Mouse (Mus musculus) retina, embryonic 14.5 days (tissue): ENCODE measurements around the gene Zhx3.

Experiments
- DNase-seq: peaks from one replicate; pipeline ENCODE4 v3.0.0-alpha.2; 2015; ENCODE audit warnings: low spot score

Zhx3 gene

GRCm38 (mm10) chr2:160882436-160882835 lies 9.6 kb upstream of the Zhx3 start:
- no peak for DNase-seq

- no peak for DNase-seq
Observed at GRCm38 (mm10) chr2:160881462-160882101, 8.8 kb upstream of the Zhx3 start.

DNA sequence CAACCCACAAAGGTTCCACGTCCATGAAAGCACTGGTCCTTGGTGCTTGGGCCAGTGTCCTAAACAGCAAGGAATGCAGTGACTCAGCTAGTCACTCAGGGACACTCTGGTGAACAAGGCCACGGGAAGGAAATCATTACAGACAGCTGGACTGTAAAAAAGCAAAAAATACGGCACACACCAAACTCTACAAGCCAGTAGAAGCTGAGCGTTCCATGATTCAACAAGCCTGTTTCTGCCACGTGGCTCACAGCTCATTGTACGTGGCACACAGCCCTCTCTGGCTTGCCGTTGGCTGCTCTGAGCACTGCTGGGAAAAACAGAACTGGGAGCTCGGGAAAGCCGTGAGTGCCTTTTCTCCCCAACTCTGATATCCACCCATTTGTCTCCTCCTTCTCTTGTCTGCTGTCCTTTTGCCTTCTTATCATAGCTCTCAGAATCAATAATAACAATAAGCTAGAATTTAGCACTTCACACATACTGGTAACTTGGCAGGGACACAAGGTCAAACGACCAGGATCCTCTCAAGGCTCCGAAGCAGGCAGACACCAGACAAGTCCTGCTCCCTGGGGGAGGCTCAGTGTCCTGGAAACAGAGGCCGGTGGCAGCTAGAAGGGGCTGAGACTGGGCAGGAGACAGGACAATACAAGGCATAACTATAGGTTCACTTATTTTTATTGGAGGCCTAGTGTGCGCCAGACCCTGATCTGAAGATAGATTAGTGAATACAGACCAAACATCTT lies 7.8 kb upstream of the Zhx3 start, which contains the start of gene Lpin3:
Gene Lpin3, plus strand, starts transcription at position 218 of the 743 bp plus-strand sequence.
- no peak for DNase-seq

DNA sequence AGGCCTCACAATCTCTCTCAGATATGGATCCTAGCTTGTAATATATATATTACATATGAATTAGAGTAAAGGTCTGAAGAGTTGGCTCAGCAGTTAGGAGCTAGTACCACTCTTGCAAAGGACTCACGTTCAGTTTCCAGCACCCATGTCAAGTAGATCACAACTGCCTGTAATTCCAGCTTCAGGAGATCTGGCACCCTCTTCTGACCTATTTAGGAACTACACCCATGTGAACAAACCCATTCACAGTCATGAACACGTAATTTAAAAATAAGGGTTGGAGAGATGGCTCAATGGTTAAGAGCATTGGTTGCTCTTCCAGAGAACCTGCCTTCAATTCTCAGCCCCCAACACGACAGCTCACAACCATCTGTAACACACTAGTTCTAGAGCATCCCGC lies 3.3 kb upstream of the Zhx3 start:
- peak; percentile 14 for DNase-seq

GRCm38 (mm10) chr2:160874231-160874877 lies 1.6 kb upstream of the Zhx3 start:
- no peak for DNase-seq

- peak; percentile 72 for DNase-seq
Observed at GRCm38 (mm10) chr2:160872395-160872794, 403 bp downstream of the Zhx3 start.

GRCm38 (mm10) chr2:160871310-160871709 lies 1.5 kb downstream of the Zhx3 start:
- no peak for DNase-seq

DNA sequence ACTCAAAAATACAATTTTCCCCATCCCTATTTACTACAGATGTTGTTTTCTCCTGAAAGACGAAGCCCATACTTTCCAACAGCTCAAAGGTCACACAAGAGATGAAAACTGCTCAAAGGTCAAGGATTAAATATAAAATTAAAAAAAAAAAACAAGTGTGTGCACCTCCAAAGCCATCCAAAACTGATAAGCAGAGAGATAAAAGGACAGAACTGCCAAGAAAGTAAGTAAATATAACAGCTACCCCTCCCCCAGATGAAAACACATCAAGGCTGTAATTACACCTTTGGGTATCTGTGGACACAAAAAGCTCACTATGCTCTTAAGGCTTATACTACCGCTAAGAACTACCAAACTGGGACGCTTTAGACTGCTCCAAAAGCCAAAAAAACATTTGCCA lies 3.4 kb downstream of the Zhx3 start:
- DNase-seq: no peak

DNA sequence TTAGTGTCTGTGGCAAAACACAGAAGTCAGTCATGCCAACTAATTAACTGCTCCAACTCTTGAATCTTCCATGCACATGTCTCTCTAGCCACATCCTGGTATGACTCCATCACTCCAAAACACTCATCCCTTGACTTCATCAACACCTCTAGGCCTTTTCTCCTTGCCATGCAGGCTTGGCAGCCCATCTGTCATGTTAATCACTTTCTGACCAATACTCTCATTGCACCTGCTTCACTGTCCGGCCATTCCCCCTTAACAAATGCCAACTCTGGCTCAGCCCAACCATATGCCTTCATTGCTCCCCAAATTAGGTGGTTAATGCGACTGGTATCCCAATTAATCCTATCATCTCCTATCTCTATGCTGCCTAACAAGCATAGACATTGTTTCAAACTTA lies 7.5 kb downstream of the Zhx3 start:
- DNase-seq: no peak

DNA sequence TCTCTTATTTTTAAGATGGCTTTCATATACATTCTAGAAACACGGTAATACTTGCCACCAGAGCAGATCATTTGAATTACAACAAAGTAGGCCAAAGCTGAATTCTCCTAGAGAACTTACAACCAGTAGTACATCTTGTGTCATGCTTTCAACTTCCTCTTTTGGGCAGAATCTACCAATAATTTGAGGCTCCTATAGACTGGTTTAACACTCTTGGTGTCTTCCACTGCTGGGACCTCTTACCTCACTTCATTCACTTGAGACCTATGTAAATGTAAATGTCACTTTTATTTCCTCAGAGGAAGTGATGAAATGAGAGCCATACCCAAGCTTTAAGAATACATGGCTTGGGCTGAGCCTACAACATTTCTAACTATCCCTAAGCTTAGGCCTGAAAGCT lies 8.7 kb downstream of the Zhx3 start:
- DNase-seq: no peak

DNA sequence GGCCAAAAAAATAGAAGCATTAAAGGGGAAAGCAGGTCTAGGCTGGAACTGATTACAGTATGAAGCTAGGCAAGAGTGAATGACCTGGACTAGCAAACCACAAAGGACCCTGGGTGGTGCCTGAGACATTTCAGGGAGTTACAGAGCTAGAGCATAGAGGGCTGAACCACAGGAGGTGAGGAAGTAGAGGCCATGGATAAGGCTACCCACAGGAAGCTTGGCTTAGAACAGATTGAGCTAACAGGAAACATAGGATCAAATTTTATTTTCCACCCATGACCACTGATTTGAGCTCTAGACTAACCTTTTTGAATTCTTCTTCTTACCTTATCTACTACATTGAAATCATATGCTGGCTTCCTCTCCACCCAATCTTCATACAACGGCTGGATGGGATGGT lies 12.4 kb downstream of the Zhx3 start:
- no peak for DNase-seq

- no peak for DNase-seq
Observed at GRCm38 (mm10) chr2:160856359-160857102, 16.3 kb downstream of the Zhx3 start.

DNA sequence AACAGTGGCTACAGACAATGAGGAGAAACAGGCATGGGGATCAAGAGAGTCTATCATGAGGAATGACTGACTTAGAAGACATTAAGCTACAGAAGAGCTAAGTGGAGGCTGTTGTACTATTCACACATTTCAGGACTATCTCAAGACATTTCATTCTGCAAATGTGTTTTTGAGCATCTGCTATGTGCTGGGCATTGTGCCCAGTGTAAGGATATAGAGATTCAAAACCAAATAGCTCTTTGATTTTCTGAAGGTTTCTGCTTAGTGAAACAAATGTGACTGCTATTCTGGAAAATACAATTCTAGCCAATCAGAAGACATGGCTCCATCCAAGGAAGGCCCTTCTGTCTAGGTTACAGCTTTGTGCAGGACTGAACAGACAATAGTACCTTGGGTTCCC lies 18.1 kb downstream of the Zhx3 start:
- DNase-seq: no peak

DNA sequence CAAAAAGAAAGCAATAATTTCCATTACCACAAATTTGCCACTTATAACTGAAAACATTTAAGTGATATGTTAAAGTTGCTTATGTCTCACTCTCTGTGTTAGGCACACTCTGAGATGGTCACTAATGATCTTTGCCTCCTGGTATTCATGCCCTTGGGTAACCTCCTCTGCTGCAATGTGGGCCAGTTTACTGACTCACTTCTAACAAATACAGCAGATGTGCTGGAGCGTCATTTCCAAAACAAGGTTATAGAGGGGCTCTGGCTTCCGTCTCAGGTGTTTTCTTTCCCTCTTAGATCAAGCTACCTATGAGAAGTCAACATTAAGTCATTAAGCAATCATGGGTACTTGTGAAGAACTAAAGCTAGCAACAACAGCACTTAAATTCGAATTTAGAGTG lies 22.4 kb downstream of the Zhx3 start:
- no peak for DNase-seq

GRCm38 (mm10) chr2:160849617-160850240 lies 23.1 kb downstream of the Zhx3 start:
- DNase-seq: no peak

GRCm38 (mm10) chr2:160848186-160848585 lies 24.6 kb downstream of the Zhx3 start:
- DNase-seq: no peak

DNA sequence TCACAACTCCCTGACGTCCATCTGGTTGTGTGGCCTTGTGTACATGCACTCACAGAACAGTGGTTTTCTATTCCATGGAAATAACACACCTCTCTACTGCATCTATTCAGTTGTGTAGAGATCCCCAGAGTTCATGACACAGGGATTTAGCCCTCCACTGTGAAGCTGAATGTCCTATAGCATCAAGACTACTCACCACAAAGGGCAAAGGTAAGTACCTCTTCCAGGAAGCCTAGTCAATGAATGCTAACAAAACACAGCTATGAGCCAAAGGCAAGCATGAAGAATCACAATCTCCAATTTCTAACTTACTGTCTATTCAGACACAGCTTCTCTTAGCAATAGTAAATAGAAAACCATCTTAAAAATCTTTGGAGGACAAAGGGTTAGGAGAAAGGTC lies 25.1 kb downstream of the Zhx3 start:
- no peak for DNase-seq

DNA sequence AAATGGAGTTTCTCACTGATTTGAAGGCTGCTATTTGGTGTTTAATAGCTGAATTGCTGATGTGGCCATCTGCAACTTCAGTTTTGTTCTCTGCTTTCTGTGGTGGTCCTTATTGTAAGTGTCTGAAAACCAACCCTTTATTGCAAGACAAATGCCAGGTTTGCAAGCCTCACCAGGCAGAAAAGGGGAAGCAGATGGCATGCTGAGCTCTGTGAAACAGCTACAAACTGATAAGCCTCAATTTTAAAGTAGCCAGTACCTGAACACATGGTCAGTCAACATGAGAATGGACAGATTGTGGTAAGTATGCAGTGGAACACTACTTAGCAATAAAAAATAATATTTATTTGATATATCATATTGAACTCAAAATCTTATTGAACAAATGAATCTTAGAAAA lies 32.0 kb downstream of the Zhx3 start:
- no peak for DNase-seq

GRCm38 (mm10) chr2:160810802-160811201 lies 62.0 kb downstream of the Zhx3 start:
- no peak for DNase-seq

DNA sequence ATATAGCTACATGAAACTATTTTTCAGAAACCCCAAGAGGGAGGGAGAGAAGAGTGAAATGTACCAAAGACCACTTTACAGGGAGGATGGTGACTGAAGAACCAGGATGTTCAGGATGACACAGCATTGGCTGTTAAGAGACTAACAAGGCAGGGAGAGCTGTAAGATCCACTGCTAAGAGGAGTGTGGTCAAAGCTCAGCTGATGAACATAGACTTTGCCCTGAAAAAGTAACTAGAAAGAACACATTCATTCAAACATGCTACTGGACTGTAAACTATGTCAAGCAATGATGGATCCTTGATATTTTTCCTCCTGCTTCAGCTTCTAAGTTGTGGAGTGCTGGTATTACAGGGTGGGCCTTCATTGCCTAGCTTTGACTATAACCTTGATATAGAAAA lies 62.4 kb downstream of the Zhx3 start:
- DNase-seq: no peak

- no peak for DNase-seq
Observed at GRCm38 (mm10) chr2:160806091-160806521, 66.7 kb downstream of the Zhx3 start.
